Mouse (Mus musculus) neutrophil, adult 5-6 weeks (primary cell): ENCODE data around the gene A730049H05Rik. TPM values are rescaled to one million over a fixed set of nuclear protein-coding genes. Genes with fewer than 3 reads are reported as not detected.

ENCODE experiments used
- ATAC-seq: fragments of 151-379, 151-347 bp; 2 replicates; pipeline ENCODE4 v1.8.0; 2017; ENCODE audit warnings: mild to moderate bottlenecking, moderate TSS enrichment; ENCODE audit not compliant: insufficient number of reproducible peaks, poor library complexity, low FRiP score, severe bottlenecking; ENCODE audit errors: extremely low read depth
- total RNA-seq: library from RNA; stranded (forward); fragments of 200-1000 nt; gene quantifications from 2 replicates; pipeline ENCODE4 v1.2.3, GENCODE M21; 2017

Gene A730049H05Rik
- total RNA-seq, 1 experiment from 2014 or later = not detected

DNA sequence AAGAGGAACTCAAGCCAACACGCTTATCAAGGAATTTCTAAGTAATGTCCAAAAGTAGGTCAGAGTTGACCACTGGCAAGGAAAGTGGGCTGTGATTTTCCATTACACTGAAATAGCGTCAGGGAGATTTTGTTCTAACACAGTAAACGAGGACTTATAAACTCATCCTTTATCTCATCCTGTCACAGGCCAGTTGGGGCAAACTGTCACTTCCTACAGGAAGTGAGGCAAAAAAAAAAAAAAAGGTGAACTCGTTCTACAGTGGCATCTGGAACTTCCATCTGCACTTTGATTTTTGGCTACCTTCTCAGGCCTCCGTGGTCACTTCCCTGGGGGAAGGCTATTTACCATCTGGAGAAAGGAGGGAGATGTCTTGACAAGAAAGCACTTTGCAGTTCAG is 58.6 kb downstream of the A730049H05Rik start:
- no peak for ATAC-seq

DNA sequence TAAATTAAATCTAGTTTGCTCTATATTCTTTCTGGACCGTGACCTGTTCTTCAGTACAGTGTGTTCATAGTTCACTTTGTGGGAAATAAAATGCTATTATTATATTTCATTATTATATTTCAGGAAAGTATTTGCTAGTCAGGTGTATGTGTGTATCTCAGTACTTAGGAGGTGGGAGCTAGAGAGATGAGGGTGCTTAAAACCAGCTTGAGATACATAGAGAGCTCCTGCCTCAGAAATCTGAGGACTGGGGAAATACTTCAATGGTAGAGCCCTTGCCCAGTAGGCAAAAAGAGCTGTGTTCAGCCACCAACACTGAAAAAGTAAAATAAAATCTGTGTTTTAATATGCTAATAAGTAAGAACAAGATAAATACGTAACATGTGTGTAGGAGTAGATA is 59.1 kb downstream of the A730049H05Rik start:
- ATAC-seq = no peak

DNA sequence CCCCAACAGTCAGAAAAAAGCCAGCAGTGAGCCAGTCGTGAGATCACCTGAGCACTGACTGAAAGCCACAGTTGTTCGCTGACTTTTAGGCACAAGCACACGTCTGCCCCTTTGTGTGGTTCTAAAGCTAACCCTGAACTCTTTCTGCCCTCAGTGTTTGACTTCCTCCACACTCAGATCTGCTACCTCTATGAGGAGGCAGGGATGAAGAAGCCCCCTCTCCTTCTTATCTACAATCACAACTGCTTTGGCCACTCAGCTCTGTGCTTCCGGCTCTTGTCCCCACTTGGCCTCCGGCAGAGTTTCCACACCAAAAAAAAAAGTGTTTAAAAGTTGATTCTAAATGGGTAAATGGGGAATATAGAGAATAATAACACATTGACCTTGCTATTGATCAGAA is 59.8 kb downstream of the A730049H05Rik start:
- no peak for ATAC-seq

DNA sequence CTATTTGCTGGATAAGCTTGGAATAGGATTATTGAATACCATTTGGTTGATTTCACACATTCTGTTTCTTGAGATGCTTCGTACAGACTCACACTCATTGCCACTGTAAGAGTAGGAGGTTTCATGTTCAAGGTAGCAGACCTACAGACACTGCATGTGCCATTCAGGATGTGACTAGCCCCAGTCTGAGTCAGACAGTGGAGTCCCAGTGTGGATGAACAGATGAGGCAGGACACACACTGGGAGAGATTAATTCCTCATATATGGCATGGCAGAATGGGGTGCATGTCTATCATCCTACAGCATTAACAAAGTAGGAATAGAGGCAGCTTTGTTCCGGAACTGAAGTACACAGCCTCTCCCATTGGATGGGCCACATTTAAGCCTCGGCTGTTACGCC is 61.0 kb downstream of the A730049H05Rik start:
- no peak for ATAC-seq

DNA sequence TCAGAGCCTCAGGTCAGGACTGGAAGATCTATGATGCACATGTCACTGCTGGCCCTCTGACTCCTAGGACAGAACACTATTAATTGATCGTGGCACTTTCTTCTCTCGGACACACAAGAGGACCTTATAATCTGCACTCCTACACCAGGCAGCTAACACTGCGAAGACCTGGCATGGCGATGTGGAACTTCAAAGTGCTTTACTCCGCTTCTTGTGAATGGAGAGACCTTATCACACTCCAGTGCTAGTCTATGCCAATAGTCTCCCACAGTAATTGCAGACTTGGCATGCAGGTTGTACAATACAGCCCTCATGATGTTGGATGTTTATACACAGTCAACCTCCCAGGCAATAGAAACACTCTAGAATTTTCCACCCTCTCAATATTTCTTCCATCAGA is 62.5 kb downstream of the A730049H05Rik start:
- ATAC-seq = no peak

DNA sequence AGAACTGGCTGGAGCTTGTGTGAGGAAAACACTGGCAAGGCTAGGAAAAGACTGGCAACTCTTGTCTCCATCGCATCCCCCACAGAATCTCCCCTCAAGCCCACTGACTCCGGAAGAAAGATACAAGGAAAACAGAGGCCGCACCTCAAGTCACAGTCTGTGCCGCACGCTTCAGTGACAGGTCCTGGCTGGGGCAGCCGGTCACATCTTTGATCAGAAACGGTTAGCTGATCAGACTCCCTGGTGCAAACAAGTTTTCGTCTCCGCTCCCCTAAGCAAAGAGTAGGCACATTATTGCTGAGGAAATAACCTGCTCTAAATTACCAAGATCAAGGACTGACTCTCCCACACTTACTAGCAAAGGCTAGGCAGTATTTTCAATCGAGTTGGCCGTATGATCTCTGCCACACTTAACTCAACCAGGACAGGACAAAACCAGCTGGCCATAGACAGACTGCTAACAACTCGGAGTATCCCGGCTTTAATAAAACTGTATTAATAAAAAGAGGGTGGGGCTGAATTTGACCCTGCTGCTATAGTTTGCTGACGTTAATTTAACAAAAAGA is 63.5 kb downstream of the A730049H05Rik start:
- no peak for ATAC-seq

DNA sequence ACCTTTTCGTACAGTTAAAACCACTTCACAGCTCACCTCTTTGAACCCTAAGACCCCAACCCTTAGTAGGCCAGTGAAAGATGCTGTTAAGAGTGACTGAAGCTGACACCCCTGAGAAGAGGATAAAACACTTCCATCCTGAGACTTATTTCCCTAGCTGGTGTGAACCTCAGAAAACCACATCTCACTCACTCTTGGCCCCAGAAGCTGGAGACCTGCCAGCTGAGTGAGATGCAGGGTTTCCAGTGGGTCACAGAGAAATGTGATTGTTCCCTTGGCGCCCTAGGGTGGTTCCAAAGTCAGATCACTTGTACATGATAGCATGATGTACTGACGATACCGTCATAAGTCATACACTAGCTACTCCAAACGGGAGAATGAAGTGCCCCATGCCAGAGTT is 66.2 kb downstream of the A730049H05Rik start:
- ATAC-seq = no peak

DNA sequence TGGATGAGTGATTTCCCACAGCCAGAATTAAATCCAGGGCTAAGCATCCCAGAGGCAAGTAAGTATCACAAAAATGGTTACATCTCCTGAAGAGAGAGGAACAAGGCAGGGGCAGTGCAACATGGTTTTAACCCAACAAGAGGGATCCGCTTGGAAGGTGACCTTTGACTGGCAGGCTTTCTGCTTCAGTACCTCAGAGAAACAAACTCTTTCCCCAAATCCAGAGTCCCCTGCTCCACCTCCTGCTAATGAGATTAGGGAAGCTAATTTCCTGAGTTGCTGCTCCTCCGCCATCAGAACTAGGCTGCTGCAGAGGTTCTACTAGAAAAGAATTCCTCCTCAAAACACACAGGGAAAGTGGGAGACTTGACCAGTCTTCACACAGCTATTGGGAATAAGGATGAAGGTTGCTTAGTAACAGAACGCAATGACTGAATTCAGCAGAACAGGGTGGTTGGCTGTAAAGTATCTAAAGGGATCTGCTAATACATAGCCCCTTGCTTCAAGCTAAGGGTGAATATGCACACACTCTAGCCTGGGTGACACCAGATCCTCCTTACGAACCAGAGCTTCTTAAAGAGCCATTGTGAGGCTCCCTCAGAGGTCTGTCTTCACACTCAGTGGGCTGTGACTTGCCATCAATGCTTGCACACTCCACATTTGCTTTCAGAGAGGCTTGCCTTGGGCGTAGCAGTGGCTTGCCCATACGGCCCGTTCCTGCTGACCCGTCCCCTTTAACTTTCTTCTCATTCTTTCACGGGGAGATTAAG is 67.0 kb downstream of the A730049H05Rik start:
- ATAC-seq = no peak

DNA sequence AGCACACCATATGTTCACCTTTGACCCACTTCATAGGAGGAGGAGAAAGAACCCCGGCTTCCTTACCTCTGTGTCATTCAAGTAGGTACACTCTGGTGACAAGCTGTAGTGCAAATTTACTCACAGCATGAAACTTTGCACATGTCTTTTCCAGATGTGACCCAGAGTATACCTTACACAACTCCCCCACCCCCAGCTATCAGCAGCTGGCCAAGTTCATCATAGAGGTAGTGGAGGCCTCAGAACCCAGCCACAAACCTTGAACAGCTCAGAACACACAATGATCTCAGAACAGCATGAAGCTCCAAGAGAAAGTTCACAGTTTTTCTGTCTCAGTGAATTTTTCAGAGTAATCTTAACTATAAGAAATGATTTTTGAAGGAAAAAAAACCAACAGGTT is 75.3 kb downstream of the A730049H05Rik start:
- no peak for ATAC-seq

Other genes starting within 250 kb of the A730049H05Rik start
- gene Prickle2, start 110.3 kb upstream of the A730049H05Rik start, total RNA-seq = not detected in 2 replicates
- not detected in 2 replicates for gene Gm15737, start 52.9 kb downstream of the A730049H05Rik start, total RNA-seq
- 0.12 TPM in 1 of 2 replicates, not detected in the other for gene Adamts9, start 127.0 kb downstream of the A730049H05Rik start, total RNA-seq